Mouse (Mus musculus) C2C12 (cell line): ENCODE results near the gene Evi2a.

Source experiments
- CEBPB ChIP-seq: IDR thresholded peaks from one replicate; pipeline ENCODE4 v1.6.1; 2011; ENCODE audit warnings: low read depth, mild to moderate bottlenecking, control low read depth, moderate library complexity
- CTCF ChIP-seq: IDR thresholded peaks from one replicate; pipeline ENCODE4 v1.5.1; 2011; ENCODE audit not compliant: control insufficient read depth, insufficient read depth, insufficient read length
- MYOD1 ChIP-seq: IDR thresholded peaks from one replicate; pipeline ENCODE4 v1.6.1; 2011; ENCODE audit warnings: low read depth; ENCODE audit not compliant: control insufficient read depth, insufficient read length
- USF1 ChIP-seq: IDR thresholded peaks from one replicate; pipeline ENCODE4 v1.6.1; 2011; ENCODE audit warnings: low read depth, mild to moderate bottlenecking, control low read depth, moderate library complexity

GRCm38 (mm10) chr11:79530774-79531173, 365 bp upstream of the Evi2a start:
- no peak for TF ChIP-seq CTCF
- peak; percentile 29 for TF ChIP-seq MYOD1
- no peak for TF ChIP-seq USF1
- no peak for TF ChIP-seq CEBPB
